Mouse (Mus musculus): ENCODE data around the gene Dhx15.
"Not testable (repeated sequence)": the region's sequence is repeated elsewhere in the genome, so short reads cannot be mapped to it uniquely, and the experiment has no call there.

The Dhx15 gene

GRCm38 (mm10) chr5:52190371-52191179, at the start of gene Dhx15:
TSS of gene Dhx15 (minus strand) at chr5:52190514.
- peak; percentile 91 for DNase-seq (ENCODE audit: low spot score)

GRCm38 (mm10) chr5:52238877-52239276, 48.6 kb upstream of the Dhx15 start:
- no peak for DNase-seq (ENCODE audit: low spot score)

GRCm38 (mm10) chr5:52237956-52238735, 47.8 kb upstream of the Dhx15 start:
- DNase-seq (ENCODE audit: low spot score): no peak

GRCm38 (mm10) chr5:52236585-52236984, 46.3 kb upstream of the Dhx15 start:
- DNase-seq (ENCODE audit: low spot score): not testable (repeated sequence)

- no peak for DNase-seq (ENCODE audit: low spot score)
Observed at GRCm38 (mm10) chr5:52234570-52234969, 44.3 kb upstream of the Dhx15 start.

- no peak for DNase-seq (ENCODE audit: low spot score)
Observed at GRCm38 (mm10) chr5:52233891-52234290, 43.6 kb upstream of the Dhx15 start.

GRCm38 (mm10) chr5:52232611-52233010, 42.3 kb upstream of the Dhx15 start:
- no peak for DNase-seq (ENCODE audit: low spot score)

GRCm38 (mm10) chr5:52232199-52232598, 41.9 kb upstream of the Dhx15 start:
- DNase-seq (ENCODE audit: low spot score): no peak

- DNase-seq (ENCODE audit: low spot score): no peak
Observed at GRCm38 (mm10) chr5:52230466-52230865, 40.2 kb upstream of the Dhx15 start.

GRCm38 (mm10) chr5:52226677-52227076, 36.4 kb upstream of the Dhx15 start:
- DNase-seq (ENCODE audit: low spot score): no peak

- no peak for DNase-seq (ENCODE audit: low spot score)
Observed at GRCm38 (mm10) chr5:52221596-52221995, 31.3 kb upstream of the Dhx15 start.

GRCm38 (mm10) chr5:52220013-52220804, 29.9 kb upstream of the Dhx15 start:
- DNase-seq (ENCODE audit: low spot score): no peak

GRCm38 (mm10) chr5:52218238-52218637, 27.9 kb upstream of the Dhx15 start:
- DNase-seq (ENCODE audit: low spot score): no peak

GRCm38 (mm10) chr5:52213143-52213900, 23.0 kb upstream of the Dhx15 start:
- DNase-seq (ENCODE audit: low spot score): no peak

- DNase-seq (ENCODE audit: low spot score): no peak
Observed at GRCm38 (mm10) chr5:52191180-52191468, 810 bp upstream of the Dhx15 start.

GRCm38 (mm10) chr5:52189664-52190365, 499 bp downstream of the Dhx15 start:
- DNase-seq (ENCODE audit: low spot score): peak; percentile 43

GRCm38 (mm10) chr5:52188206-52188605, 2.1 kb downstream of the Dhx15 start:
- no peak for DNase-seq (ENCODE audit: low spot score)

- no peak for DNase-seq (ENCODE audit: low spot score)
Observed at GRCm38 (mm10) chr5:52177326-52177725, 13.0 kb downstream of the Dhx15 start.

- DNase-seq (ENCODE audit: low spot score): no peak
Observed at GRCm38 (mm10) chr5:52168468-52168867, 21.8 kb downstream of the Dhx15 start.

- DNase-seq (ENCODE audit: low spot score): no peak
Observed at GRCm38 (mm10) chr5:52149138-52149537, 41.2 kb downstream of the Dhx15 start.

- no peak for DNase-seq (ENCODE audit: low spot score)
Observed at GRCm38 (mm10) chr5:52147141-52147540, 43.2 kb downstream of the Dhx15 start.
